Mouse (Mus musculus): ENCODE data around the gene Fam76a. TPM values are rescaled to one million over a fixed set of nuclear protein-coding genes. Genes with fewer than 3 reads are reported as not detected.

Fam76a gene
- 10 to 100 TPM; 36.9 to 37.0 TPM for total RNA-seq (2021)
- long read RNA-seq, experiment 1, transcript Fam76a-202 (8 exons, 1,863 nt), result minor isoform, 5 of 25 reads
- long read RNA-seq, experiment 1, transcript Fam76a-201 (9 exons, 3,053 nt), result major isoform, 15 of 25 reads
- long read RNA-seq, experiment 1, partial matches to known transcripts, result 3 of 25 reads
- long read RNA-seq, experiment 1, other reads (novel, unspliced or antisense), result 2 of 25 reads
- long read RNA-seq, experiment 2, transcript Fam76a-201 (9 exons, 3,053 nt), result major isoform, 15 of 25 reads
- long read RNA-seq, experiment 2, transcript Fam76a-202 (8 exons, 1,863 nt), result minor isoform, 5 of 25 reads
- long read RNA-seq, experiment 2, partial matches to known transcripts, result 3 of 25 reads
- long read RNA-seq, experiment 2, other reads (novel, unspliced or antisense), result 2 of 25 reads

DNA sequence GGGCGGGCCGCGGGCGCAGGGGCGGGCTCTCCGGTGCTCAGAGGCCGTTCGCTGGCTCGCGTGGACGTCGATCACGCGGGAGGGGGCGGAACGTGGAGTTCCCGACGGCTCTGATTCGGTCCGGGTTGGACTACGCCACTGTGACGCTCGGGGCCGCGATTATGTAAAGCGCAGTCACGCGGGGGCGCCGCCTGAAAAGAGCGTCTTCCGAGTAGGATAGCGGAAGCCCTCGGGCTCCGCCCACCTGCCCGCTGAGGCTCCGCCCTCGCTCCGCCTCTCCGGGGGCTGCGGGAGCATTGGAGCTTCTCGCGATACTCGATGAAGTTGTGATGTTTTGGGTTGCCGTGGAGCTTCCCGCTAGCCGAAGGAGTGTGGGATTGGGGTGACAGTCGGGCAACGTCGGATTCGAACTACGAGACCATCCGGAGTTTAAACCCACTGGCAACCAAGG lies at the start of gene Fam76a:
Gene Fam76a (minus strand): TSS at position 1 of the 451 bp plus-strand sequence.
- peak; percentile 100 for DNase-seq

- no peak for DNase-seq
Observed at GRCm38 (mm10) chr4:132972101-132972500, 49.7 kb upstream of the Fam76a start.

DNA sequence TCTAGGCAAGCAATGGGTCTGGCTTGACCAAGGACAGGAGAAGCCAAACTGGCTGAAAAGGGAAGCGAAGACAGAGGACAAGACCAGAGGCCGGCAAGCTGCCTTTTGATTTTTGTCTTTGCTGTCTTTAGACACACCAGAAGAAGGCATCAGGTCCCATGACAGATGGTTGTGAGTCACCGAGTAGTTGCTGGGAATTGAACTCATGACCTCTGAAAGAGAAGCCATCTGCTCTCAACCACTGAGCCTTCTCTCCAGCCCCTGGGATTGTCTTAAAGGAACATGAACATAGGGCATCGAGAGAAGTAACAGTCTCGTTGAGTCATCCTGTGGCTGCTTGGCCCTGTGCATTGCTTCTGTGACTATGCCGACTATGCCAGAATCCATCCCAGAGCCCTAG lies 49.2 kb upstream of the Fam76a start:
- no peak for DNase-seq

GRCm38 (mm10) chr4:132968105-132968938 lies 46.0 kb upstream of the Fam76a start:
- no peak for DNase-seq

- no peak for DNase-seq
Observed at GRCm38 (mm10) chr4:132964473-132964872, 42.1 kb upstream of the Fam76a start.

DNA sequence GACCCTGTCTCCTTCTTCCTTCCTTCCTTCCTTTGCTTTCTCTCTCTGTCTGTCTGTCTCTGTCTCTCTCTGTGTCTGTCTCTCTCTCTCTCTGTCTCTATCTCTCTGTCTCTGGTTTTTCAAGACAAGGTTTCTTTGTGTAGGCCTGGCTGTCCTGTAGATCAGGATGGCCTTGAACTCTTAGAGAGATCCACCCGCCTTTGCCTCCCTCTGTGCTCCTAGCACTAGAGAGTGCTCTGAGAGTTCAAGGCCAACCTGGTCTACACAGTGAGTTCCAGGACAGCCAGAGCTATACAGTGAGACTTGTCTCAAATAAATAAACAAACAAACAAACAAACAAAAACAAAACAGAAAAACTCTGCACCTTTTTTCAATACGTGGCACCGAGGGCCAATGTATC lies 41.7 kb upstream of the Fam76a start:
- no peak for DNase-seq

GRCm38 (mm10) chr4:132963436-132963835 lies 41.1 kb upstream of the Fam76a start:
- no peak for DNase-seq

- no peak for DNase-seq
Observed at GRCm38 (mm10) chr4:132962628-132963027, 40.3 kb upstream of the Fam76a start.

- DNase-seq, result no peak
Observed at GRCm38 (mm10) chr4:132961866-132962265, 39.5 kb upstream of the Fam76a start.

- peak; percentile 84 for DNase-seq
Observed at GRCm38 (mm10) chr4:132960864-132961639, 38.7 kb upstream of the Fam76a start.

DNA sequence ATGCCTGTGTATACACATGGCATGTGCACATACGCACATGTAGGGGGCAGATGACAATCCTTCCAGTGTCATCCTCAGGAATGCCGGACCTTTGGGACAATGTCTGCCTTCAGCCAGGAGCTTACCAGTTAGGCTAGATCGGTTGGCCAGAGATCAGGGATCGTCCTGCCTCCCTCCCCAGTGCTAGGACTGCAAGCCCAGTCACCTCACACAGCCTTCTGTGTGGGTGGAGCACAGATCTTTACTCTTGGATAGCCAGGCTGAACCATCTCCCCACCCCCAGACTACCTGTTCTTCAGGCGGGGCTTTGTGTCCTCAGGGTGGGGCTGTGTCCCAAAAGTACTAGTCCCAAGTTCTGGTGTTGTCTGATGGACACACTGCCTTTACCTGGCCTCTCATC lies 38.0 kb upstream of the Fam76a start:
- no peak for DNase-seq

DNA sequence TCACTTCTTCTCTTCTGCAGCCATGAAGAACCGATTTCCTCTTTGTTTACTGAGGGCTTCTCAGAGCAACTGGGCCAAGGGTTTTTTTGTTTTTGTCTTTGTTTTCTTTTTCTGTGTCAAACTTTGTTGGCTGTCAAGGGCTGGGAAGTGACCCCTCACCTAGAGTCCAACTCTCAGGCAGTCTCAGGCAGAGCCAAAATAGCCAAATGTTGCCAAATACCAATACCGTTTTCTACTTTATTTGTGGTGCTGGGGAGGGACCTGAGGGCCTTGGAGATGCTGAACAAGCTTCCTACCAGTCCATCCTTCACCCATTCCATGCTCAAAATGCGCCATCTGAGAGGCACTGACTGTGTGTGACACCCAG lies 37.3 kb upstream of the Fam76a start:
- DNase-seq, result no peak

GRCm38 (mm10) chr4:132958741-132959678 lies 36.7 kb upstream of the Fam76a start:
- DNase-seq, result peak; percentile 52

- no peak for DNase-seq
Observed at GRCm38 (mm10) chr4:132955395-132955791, 33.0 kb upstream of the Fam76a start.

GRCm38 (mm10) chr4:132954530-132955394 lies 32.4 kb upstream of the Fam76a start:
- no peak for DNase-seq

DNA sequence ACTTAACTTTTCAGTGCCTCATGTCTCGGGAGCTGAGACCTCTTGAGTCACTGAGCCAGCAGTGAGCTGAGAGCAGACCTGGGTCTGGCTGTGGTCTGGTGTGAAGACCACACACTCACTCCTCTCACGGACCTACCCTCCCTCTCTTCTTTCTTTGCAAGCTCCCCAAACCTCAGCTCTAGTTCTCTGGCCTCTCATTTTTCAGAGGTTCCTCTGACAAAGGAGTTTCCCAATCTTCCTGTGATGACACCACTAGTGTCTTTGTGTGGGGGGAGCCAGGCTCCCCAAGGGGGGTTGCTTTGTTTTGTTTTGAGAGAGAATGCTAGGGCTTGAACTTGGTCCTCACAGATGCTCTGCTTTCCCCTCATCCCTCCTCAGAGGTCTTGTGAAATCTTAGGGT lies 28.6 kb upstream of the Fam76a start:
- DNase-seq, result no peak

DNA sequence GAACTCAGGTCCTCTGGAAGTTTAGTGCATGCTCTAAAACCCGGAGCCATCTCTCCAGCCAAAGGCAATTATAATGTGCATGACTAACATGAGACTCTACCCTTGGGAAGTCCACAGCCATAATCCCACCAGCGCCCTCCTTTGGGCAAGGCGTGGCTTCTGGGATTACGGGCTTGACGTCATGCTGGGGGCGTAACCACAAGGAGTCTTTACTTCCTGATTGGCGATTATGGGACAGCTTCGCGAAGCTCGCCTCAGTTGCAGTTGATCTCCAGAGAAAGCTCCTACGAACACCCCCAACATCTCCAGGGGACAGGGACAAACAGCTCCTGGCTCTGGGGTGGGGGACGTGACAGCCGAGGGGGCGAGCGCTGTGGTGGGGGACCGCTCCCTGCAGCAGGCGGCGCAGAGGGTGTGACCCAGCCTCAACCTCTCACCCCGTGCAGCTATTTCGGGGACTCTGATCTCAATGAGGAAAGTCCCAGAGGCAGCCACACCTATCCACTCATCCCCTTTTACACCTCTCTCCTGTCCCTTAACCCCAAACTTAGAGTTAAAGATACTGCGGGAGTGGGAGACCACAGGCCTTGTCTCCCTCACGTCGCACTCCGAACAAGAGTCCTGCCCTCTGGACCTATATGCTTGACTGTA lies 27.6 kb upstream of the Fam76a start:
- DNase-seq, result no peak

- DNase-seq, result peak; percentile 69
Observed at GRCm38 (mm10) chr4:132946047-132947001, 24.0 kb upstream of the Fam76a start.

Measured in adrenal gland, postnatal 10 days (tissue).